Mouse (Mus musculus): ENCODE data around the gene Jmjd4.

Gene Jmjd4

GRCm38 (mm10) chr11:59449741-59450229, at the start of gene Jmjd4:
Gene Jmjd4, plus strand, starts transcription at chr11:59450045.
- DNase-seq (ENCODE audit: low spot score), result peak; percentile 91

DNA sequence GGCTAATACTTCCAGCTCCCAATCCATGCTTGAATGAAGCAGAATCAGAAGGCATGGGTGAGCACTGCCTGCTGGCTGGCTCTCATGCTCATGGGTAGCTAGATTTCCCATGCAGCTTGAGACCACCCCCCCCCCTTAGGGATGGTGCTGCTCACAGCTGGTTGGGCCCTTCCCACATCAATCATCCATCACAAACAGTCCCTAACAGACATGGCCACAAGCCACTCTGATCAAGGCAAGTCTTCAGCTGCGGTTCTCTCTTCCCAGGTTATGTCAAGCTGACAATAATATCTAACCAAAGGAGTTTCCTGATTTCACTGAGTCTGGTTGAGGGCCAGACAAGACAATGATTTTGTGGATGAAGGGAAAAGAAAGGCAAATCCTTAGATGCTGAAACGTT, 49.0 kb upstream of the Jmjd4 start:
- DNase-seq (ENCODE audit: low spot score), result no peak

GRCm38 (mm10) chr11:59405761-59406160, 44.1 kb upstream of the Jmjd4 start:
- DNase-seq (ENCODE audit: low spot score), result no peak

DNA sequence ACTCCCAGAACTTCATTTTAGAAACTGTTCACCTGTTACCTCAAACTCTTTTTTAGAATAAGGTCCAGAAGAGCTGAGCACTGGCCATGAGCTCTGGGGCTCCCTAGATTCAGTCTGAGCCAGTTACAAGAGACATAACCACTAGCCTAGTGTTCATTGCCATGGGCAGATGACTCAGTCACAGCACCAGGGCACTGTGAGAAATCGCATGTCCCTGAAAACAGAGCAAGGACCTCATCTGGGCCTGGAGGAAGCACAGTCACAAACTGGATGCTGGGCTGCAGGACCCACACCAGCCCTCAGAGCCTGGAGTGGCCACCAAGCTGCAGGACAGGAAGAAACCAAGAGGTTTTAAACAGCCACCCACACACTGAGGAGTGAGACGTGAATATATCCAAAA, 39.0 kb upstream of the Jmjd4 start:
- no peak for DNase-seq (ENCODE audit: low spot score)

GRCm38 (mm10) chr11:59412058-59412457, 37.8 kb upstream of the Jmjd4 start:
- DNase-seq (ENCODE audit: low spot score), result no peak

- DNase-seq (ENCODE audit: low spot score), result no peak
Observed at GRCm38 (mm10) chr11:59412999-59413863, 36.6 kb upstream of the Jmjd4 start.

DNA sequence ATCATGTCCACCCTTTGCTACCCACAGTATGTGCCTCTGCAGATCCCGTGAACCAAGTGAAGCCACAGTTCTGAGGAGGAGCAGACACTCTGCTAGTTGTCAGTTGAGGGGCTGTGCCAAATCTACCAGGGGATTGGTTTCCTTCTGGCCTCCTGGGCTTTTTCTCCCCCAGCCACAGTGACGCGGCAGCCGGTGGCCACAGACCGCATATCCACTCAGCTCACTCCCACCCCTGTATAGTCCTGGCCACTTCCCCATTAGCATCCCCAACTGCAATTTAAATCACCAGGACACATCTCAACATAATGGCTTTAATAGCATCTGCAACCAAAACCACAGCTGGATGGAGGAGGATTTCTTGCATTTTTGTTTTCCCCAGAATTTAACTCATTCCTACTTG, 31.1 kb upstream of the Jmjd4 start:
- no peak for DNase-seq (ENCODE audit: low spot score)

- DNase-seq (ENCODE audit: low spot score), result no peak
Observed at GRCm38 (mm10) chr11:59421436-59421835, 28.4 kb upstream of the Jmjd4 start.

DNA sequence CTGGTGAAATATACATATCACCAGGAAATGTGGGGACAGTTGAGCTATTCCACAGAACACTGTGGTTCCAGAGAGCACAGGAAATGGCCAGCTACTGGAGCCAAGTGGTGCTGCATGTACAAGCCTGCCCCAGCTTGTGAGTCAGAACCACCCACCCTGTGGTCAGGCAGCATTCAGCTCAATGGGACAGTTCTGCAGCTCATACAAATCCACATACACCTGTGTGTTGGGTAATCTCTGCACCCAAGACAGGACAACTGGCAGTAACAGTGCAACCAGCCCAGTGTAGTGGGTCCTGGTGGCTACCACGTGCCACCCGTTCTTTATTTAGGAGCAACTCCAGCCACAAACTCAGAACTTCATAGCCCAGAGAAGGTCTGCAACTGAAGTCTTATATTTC, 27.9 kb upstream of the Jmjd4 start:
- peak; percentile 76 for DNase-seq (ENCODE audit: low spot score)

- DNase-seq (ENCODE audit: low spot score), result no peak
Observed at GRCm38 (mm10) chr11:59423010-59423588, 26.7 kb upstream of the Jmjd4 start.

GRCm38 (mm10) chr11:59425671-59426101, 24.2 kb upstream of the Jmjd4 start:
- DNase-seq (ENCODE audit: low spot score), result peak; percentile 40

DNA sequence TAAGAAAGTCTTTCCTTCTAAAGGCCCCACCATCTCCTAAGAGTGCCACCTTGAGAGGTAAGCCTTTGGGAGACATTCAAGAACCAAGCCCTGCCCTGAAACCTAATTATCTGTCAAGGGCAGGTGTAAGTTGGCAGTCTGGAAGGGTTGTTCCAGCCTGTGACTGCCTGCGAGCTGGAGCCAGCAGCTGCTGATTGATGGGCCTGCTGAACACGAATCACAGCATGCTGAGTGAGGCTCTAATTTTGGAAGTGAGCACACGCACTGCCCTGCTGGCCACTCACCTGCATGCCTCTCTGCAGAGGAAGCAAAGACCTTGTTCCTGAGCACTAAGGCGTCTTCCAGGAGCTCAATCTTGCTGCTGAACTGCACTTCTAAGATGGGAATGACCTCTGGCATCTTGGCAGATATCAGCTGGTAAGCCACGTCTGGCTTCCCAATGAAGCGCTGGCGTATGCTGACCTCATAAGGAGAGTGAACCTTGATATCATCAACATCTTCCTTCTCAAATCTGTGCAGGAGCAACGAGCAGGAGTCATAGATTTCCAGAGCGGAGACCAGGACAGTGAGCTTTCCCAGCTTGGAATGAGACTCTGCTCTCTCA, 21.7 kb upstream of the Jmjd4 start:
- no peak for DNase-seq (ENCODE audit: low spot score)

DNA sequence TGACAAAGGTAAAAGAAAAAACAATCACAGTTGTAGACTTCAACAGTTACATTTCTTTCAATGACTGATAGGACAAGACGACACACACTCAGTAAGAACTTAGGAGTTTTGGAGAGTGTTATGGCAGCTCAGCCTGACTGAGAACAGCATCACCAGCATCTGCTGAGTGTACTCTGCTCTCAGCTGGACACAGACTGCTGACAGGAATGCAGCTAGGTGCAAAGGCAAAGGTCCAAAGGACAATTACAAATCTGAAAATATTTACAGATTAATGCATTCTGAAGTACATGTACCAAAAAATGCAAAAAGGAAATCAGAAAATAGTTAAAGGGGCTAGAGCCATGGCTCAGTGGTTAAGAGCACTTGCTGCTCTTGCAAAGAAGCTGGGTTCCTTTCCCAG, 19.9 kb upstream of the Jmjd4 start:
- no peak for DNase-seq (ENCODE audit: low spot score)

- DNase-seq (ENCODE audit: low spot score), result no peak
Observed at GRCm38 (mm10) chr11:59432261-59432660, 17.6 kb upstream of the Jmjd4 start.

DNA sequence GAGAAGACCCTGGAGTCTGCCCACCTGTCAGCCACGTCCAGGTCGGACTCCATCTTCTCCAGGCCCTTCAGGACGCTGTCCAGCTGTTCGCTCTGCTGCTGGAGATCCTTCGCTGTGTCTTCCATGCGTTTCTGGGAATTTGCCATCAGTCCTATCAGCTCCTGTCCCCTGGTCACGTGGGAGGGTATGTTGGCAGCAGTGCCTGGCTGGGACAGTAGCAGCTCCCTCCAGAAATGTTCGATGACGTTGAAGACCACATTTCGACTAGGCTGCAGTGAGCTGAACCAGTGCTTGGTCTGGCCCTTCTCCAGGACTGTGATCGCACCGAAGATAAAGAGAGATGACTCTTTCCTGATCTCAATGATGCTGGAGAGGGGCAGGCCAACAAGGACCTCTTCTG, 11.9 kb upstream of the Jmjd4 start:
- no peak for DNase-seq (ENCODE audit: low spot score)

DNA sequence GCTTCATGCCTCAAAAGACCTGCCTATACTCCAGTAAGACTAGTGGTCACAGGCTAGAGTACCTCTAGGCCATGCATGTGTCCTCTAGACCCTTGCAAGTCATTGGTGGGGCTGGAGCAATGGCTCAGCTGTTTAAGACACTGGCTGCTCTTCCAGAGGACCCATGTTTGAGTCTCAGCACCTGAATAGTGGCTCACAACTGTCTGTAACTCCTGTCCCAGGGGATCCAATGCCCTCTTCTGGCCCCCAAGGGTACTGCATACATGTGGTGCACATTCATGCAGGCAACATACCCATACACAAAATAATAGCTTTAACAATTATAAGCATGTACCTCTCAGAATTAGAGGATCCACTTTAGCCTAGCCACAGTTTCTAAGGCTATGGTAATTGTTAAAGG, 6.7 kb upstream of the Jmjd4 start:
- DNase-seq (ENCODE audit: low spot score), result no peak

DNA sequence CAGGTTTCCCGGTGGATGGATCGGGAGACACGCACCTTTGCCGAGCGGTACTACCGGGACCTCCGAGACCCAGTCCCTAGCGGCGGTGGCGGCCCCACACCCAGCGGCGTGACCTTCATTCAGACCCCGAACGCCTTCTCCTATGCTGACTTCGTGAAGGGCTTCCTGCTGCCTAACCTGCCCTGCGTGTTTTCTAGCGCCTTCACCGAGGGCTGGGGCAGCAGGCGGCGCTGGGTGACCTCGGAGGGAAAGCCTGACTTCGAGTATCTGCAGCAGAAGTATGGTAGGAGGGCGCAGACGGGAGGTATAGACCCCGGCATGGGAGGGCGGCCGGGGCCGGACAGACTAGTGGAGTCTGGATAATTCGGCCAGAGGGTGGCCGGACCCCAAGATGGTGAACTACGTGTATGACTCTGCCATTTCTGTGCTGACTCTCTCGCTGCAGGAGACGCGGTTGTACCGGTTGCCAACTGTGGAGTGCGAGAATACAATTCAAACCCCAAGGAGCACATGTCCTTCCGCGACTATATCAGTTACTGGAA, 456 bp downstream of the Jmjd4 start:
- no peak for DNase-seq (ENCODE audit: low spot score)

DNA sequence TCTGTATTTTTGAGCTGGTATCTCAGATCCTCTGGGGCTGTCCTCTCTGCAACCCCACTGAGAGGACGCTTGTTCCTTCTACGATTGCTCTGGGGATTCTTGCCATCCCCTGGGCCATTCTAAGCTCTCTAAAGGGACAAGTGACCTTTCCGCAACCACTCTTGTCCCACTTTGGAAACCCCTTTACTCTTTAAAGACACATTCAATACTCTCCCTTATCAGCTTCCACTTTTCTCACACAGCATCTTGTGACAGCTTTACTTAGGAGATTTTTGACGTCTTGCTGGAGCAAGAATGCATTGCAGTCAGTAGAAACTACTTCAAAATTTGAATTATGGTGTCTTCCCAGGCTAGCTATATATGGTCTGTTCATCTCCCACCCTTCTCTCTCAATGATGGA, 1.2 kb downstream of the Jmjd4 start, which contains the start of gene Snap47:
Gene Snap47, minus strand, starts transcription at position 101 of the 400 bp plus-strand sequence.
- no peak for DNase-seq (ENCODE audit: low spot score)

DNA sequence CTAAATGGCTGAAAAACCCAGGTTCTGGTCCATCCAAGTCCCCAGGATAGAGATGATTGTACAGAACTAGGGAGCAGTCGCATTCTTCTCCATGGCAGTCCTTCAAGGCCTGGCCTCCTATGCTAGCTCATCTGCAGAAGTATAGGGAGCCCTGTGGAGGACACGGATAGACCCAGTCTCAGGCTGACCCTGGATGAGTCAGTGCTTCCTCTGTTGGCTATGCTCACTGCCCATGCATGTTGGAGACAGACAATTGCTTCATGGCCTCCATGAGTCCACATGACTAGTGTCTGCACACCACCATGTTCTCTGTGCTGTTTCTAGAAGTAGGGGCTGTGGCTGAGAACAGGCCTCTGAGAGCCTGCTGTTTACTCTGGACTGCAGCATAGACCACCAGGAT, 6.5 kb downstream of the Jmjd4 start:
- no peak for DNase-seq (ENCODE audit: low spot score)

- DNase-seq (ENCODE audit: low spot score), result no peak
Observed at GRCm38 (mm10) chr11:59456891-59457290, 7.0 kb downstream of the Jmjd4 start.

DNA sequence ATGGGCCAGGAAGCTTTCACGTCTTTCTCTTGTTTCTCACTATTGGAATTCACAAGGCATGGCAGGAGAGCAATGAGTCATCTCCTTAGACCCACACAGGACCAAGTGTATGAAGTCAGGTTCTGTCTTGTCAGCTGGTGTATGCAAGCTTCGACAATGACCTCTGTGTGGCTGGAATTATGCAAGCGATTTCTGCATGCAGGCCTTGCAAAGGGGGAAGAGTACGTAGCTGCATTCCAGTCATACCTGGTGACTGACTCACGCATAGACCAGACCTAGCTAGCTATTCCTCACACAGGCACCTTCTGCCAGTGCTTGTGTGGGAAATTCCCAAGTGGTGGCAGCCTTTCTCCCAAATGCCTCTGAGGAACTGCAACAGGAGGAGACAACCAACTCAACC, 9.1 kb downstream of the Jmjd4 start:
- peak; percentile 88 for DNase-seq (ENCODE audit: low spot score)

GRCm38 (mm10) chr11:59460459-59460858, 10.6 kb downstream of the Jmjd4 start:
- no peak for DNase-seq (ENCODE audit: low spot score)

Data from urinary bladder, postnatal 14 days (tissue).